Mouse (Mus musculus): ENCODE measurements around the gene Myt1l.

DNA sequence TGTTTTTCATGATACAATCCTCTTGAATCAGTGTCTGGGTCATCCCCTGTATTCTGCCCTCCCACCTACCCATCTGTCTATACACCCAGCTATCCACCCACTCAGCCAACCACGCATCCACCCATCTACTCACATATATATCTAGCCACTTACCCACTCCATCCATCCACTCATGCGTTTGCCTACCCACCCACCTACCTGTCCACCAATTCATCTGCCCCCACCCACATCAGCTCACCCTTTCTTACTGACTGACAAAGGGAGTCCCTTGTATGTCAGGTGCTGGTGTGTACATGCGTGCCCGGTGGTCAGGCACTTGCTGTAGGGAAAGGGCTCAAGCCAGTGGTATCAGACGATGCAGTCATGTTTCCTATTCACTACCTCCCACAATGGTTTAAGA, 423.3 kb downstream of the Myt1l start:
- TF ChIP-seq CTCF (conservative IDR thresholded peaks at IDR 0.05; ENCODE audit: low read length) (no peak), POU5F1 (IDR thresholded peaks at IDR 0.05; ENCODE audit: borderline replicate concordance, low read length) (no peak)

Measured in E14TG2a.4 (cell line).